Mouse (Mus musculus) right cerebral cortex, postnatal 4 days (tissue): ENCODE results near the gene Slc9a7.

ENCODE experiments used
- DNase-seq: peaks from one replicate; pipeline ENCODE4 v3.0.0-alpha.2; 2022

Slc9a7 gene

GRCm38 (mm10) chrX:20129466-20129865, 162.1 kb downstream of the Slc9a7 start:
- DNase-seq, result no peak

GRCm38 (mm10) chrX:20128951-20129350, 162.7 kb downstream of the Slc9a7 start:
- no peak for DNase-seq

GRCm38 (mm10) chrX:20125481-20125880, 166.1 kb downstream of the Slc9a7 start:
- no peak for DNase-seq

- no peak for DNase-seq
These were observed 173.9 kb downstream of the Slc9a7 start for GRCm38 (mm10) chrX:20117717-20118116.

- no peak for DNase-seq
These were observed 221.4 kb downstream of the Slc9a7 start for GRCm38 (mm10) chrX:20070196-20070595.

- DNase-seq, result peak; percentile 6
These were observed 225.0 kb downstream of the Slc9a7 start for GRCm38 (mm10) chrX:20066636-20067035.

GRCm38 (mm10) chrX:20061764-20062480, 229.7 kb downstream of the Slc9a7 start:
- no peak for DNase-seq

- peak; percentile 10 for DNase-seq
These were observed 230.8 kb downstream of the Slc9a7 start for GRCm38 (mm10) chrX:20060769-20061315.

GRCm38 (mm10) chrX:20060096-20060768, 231.4 kb downstream of the Slc9a7 start:
- peak; percentile 9 for DNase-seq

- peak; percentile 15 for DNase-seq
These were observed 232.1 kb downstream of the Slc9a7 start, which contains the start of gene Chst7 for GRCm38 (mm10) chrX:20059381-20059971. Gene Chst7, plus strand, starts transcription at chrX:20059560.
